Mouse (Mus musculus): ENCODE results near the gene Catsper2.

Catsper2 gene

GRCm38 (mm10) chr2:121413387-121414042 lies at the start of gene Catsper2, which contains the start of gene Pdia3:
Gene Catsper2, minus strand, starts transcription at chr2:121413792.
Gene Pdia3, plus strand, starts transcription at chr2:121413775.
- peak; percentile 94 for DNase-seq (ENCODE audit: low spot score in 2 of 2)

- DNase-seq (ENCODE audit: low spot score in 2 of 2) = no peak
These were observed 46.5 kb upstream of the Catsper2 start for GRCm38 (mm10) chr2:121460071-121460470.

- DNase-seq (ENCODE audit: low spot score in 2 of 2) = peak; percentile 82 to 83
These were observed 43.4 kb upstream of the Catsper2 start, which contains the start of gene Serinc4 for GRCm38 (mm10) chr2:121456692-121457642. Gene Serinc4, minus strand, starts transcription at chr2:121456781.

- no peak for DNase-seq (ENCODE audit: low spot score in 2 of 2)
These were observed 41.9 kb upstream of the Catsper2 start for GRCm38 (mm10) chr2:121455534-121455933.

- no peak for DNase-seq (ENCODE audit: low spot score in 2 of 2)
These were observed 40.3 kb upstream of the Catsper2 start for GRCm38 (mm10) chr2:121453917-121454316.

- DNase-seq (ENCODE audit: low spot score in 2 of 2) = no peak
These were observed 39.4 kb upstream of the Catsper2 start, which contains the start of gene Hypk for GRCm38 (mm10) chr2:121452990-121453389. Gene Hypk, plus strand, starts transcription at chr2:121453290.

- no peak for DNase-seq (ENCODE audit: low spot score in 2 of 2)
These were observed 38.8 kb upstream of the Catsper2 start for GRCm38 (mm10) chr2:121452361-121452760.

GRCm38 (mm10) chr2:121450093-121450492 lies 36.5 kb upstream of the Catsper2 start:
- no peak for DNase-seq (ENCODE audit: low spot score in 2 of 2)

- DNase-seq (ENCODE audit: low spot score in 2 of 2) = no peak
These were observed 36.0 kb upstream of the Catsper2 start for GRCm38 (mm10) chr2:121449545-121450011.

- peak; percentile 98 to 99 for DNase-seq (ENCODE audit: low spot score in 2 of 2)
These were observed 35.3 kb upstream of the Catsper2 start, which contains the start of gene Serf2 for GRCm38 (mm10) chr2:121448739-121449535. Gene Serf2, plus strand, starts transcription at chr2:121449195.

- DNase-seq (ENCODE audit: low spot score in 2 of 2) = peak; percentile 20 to 52
These were observed 34.5 kb upstream of the Catsper2 start for GRCm38 (mm10) chr2:121448136-121448535.

- DNase-seq (ENCODE audit: low spot score in 2 of 2) = no peak
These were observed 33.4 kb upstream of the Catsper2 start for GRCm38 (mm10) chr2:121447006-121447405.

GRCm38 (mm10) chr2:121446506-121446905 lies 32.9 kb upstream of the Catsper2 start:
- DNase-seq (ENCODE audit: low spot score in 2 of 2) = no peak

GRCm38 (mm10) chr2:121445117-121445516 lies 31.5 kb upstream of the Catsper2 start:
- no peak for DNase-seq (ENCODE audit: low spot score in 2 of 2)

- DNase-seq (ENCODE audit: low spot score in 2 of 2) = no peak
These were observed 30.6 kb upstream of the Catsper2 start, which contains the start of gene Ell3 for GRCm38 (mm10) chr2:121444178-121444577. Gene Ell3, minus strand, starts transcription at chr2:121444278.

GRCm38 (mm10) chr2:121443068-121443349 lies 29.4 kb upstream of the Catsper2 start:
- no peak for DNase-seq (ENCODE audit: low spot score in 2 of 2)

GRCm38 (mm10) chr2:121442259-121443067 lies 28.9 kb upstream of the Catsper2 start:
- DNase-seq (ENCODE audit: low spot score in 2 of 2) = peak in 1 of 2 experiments; percentile 51

GRCm38 (mm10) chr2:121441800-121442199 lies 28.2 kb upstream of the Catsper2 start:
- DNase-seq (ENCODE audit: low spot score in 2 of 2) = no peak

- DNase-seq (ENCODE audit: low spot score in 2 of 2) = no peak
These were observed 27.4 kb upstream of the Catsper2 start for GRCm38 (mm10) chr2:121440834-121441605.

GRCm38 (mm10) chr2:121439746-121440145 lies 26.2 kb upstream of the Catsper2 start:
- DNase-seq (ENCODE audit: low spot score in 2 of 2) = no peak
